32 mouse cellular contexts compared by ENCODE assay signal in the genomic region with DNA sequence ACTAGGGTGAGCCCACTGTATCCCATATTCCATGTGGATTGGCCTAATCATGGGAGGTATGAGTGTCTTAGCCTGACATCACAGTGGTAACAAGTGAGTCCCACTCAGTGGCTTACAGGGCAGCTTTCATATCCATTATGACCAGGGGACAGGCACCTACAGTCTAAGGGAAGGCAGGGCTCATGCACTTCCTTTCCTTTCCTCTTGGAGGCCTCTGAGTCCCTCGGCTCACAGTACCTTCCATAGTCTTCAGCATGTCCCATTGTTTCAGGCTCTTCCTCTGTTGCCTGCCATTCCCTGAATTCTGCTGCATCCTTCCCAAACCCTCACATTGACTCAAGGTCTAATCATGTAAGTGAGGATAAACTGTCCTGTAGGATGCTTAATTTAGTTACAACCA.
DNase-seq lines count a peak whose midpoint lies in the region; ATAC-seq and TF ChIP-seq lines count a peak whose summit lies in the region.
"Had no signal": no experiment of that assay in that cellular context is flagged by ENCODE, and none has a peak within 500 bp of the region (broad histone marks: within the 10 kb centered on the region; RNA-seq: fewer than 3 reads in every experiment).

No protein-coding gene starts in this region.

- 20% methylated on average over 1 of the region's 1 CpGs for WGBS in liver, embryonic 14.5 days (ENCODE audit: insufficient replicate concordance)

- H3K36me3 ChIP-seq in liver, embryonic 14.5 days (replicated peaks; ENCODE audit: control insufficient read depth, insufficient read depth, low read depth): no peaks in the 10 kb centered on the region
- H3K36me3 ChIP-seq: embryonic facial prominence, embryonic 10.5 days; embryonic facial prominence, embryonic 15.5 days; forebrain, embryonic 12.5 days; heart, embryonic 13.5 days; limb, embryonic 13.5 days; liver, embryonic 12.5 days; midbrain, embryonic 13.5 days; neural tube, embryonic 13.5 days had no signal

- 0 out of 2 replicates have a peak, but pooled peaks have one; percentile 11 for TF ChIP-seq CTCF in liver, embryonic 14.5 days (IDR thresholded peaks at IDR 0.05; ENCODE audit: low read depth)

- TF ChIP-seq EP300 in liver, embryonic 14.5 days (IDR thresholded peaks at IDR 0.05; ENCODE audit: low read depth): no peak

- no peak for ATAC-seq in liver, embryonic 14.5 days (ENCODE audit: insufficient read depth)
- 0 out of 2 replicates have a peak, but pooled peaks have one; percentile 34 for ATAC-seq in megakaryocyte-erythroid progenitor cell, adult 5-6 weeks (replicated peaks; ENCODE audit: low FRiP score, low TSS enrichment, poor library complexity, severe bottlenecking)
- ATAC-seq: liver, embryonic 12.5 days; midbrain, embryonic 13.5 days; Patski had no signal

- no peak for DNase-seq in liver, embryonic 14.5 days (ENCODE audit: low read depth in 3 of 3, low spot score in 3 of 3)
- DNase-seq in liver (no peak), ES-CJ7 (ENCODE audit: low read depth, low spot score) (peak; percentile 4), R1 (ENCODE audit: low read depth, low spot score) (peak; percentile 3)
- no peak for DNase-seq in frontal cortex, postnatal 10 days (ENCODE audit: low spot score in 2 of 2)
- no peak for DNase-seq in thymus, postnatal 10 days (ENCODE audit: low spot score in 2 of 2)
- DNase-seq: adrenal gland, adult 2 months; adrenal gland, postnatal 36 days; B cell, adult 2 months; cerebellum, adult 2 months; cerebellum, postnatal 14 days; gastrocnemius, postnatal 14 days; heart, adult 18-20 months; heart, postnatal 10 days; kidney, adult 18-20 months; kidney, postnatal 10 days; lung, adult 2 months; right cerebral cortex, postnatal 4 days; thymus, postnatal 25 days had no signal

- H3K4me2 ChIP-seq in liver, embryonic 14.5 days (ENCODE audit: low read depth): no peak overlapping the region
- H3K4me2 ChIP-seq: embryonic facial prominence, embryonic 15.5 days; forebrain, embryonic 12.5 days; heart, embryonic 13.5 days; hindbrain, embryonic 14.5 days; limb, embryonic 13.5 days; liver, embryonic 12.5 days; midbrain, embryonic 13.5 days; neural tube, embryonic 13.5 days had no signal

- H3K9ac ChIP-seq in liver, embryonic 14.5 days (replicated peaks): no peak overlapping the region
- H3K9ac ChIP-seq: embryonic facial prominence, embryonic 15.5 days; forebrain, embryonic 12.5 days; heart, embryonic 13.5 days; hindbrain, embryonic 14.5 days; limb, embryonic 13.5 days; liver, embryonic 12.5 days; midbrain, embryonic 13.5 days; neural tube, embryonic 13.5 days had no signal

- H3K27me3 ChIP-seq in liver, embryonic 14.5 days (ENCODE audit: control insufficient read depth, insufficient read depth, low read length): no peaks in the 10 kb centered on the region
- H3K27me3 ChIP-seq: embryonic facial prominence, embryonic 15.5 days; forebrain, embryonic 12.5 days; heart, embryonic 13.5 days; limb, embryonic 13.5 days; liver, embryonic 12.5 days; midbrain, embryonic 13.5 days; neural tube, embryonic 13.5 days; Patski had no signal

- no peaks in the 10 kb centered on the region for H3K9me3 ChIP-seq in liver, embryonic 14.5 days (ENCODE audit: control insufficient read depth, low read length)
- H3K9me3 ChIP-seq: embryonic facial prominence, embryonic 10.5 days; embryonic facial prominence, embryonic 15.5 days; forebrain, embryonic 12.5 days; heart, embryonic 13.5 days; limb, embryonic 13.5 days; liver, embryonic 12.5 days; megakaryocyte, embryonic 14.5 days; midbrain, embryonic 13.5 days; neural tube, embryonic 13.5 days had no signal

- H3K27ac ChIP-seq in liver, embryonic 14.5 days: no peak overlapping the region
- H3K27ac ChIP-seq: embryonic facial prominence, embryonic 10.5 days; embryonic facial prominence, embryonic 15.5 days; forebrain, embryonic 12.5 days; heart, embryonic 13.5 days; hindbrain, embryonic 14.5 days; left cerebral cortex, adult 2 months; limb, embryonic 13.5 days; liver, embryonic 12.5 days; midbrain, embryonic 13.5 days; neural tube, embryonic 13.5 days had no signal

- no peak overlapping the region for H3K4me3 ChIP-seq in liver, embryonic 14.5 days (ENCODE audit: insufficient read depth in 1 of 2, low read depth in 2 of 2, low read length in 2 of 2)
- H3K4me3 ChIP-seq: embryonic facial prominence, embryonic 10.5 days; embryonic facial prominence, embryonic 15.5 days; forebrain, embryonic 12.5 days; heart, embryonic 13.5 days; left cerebral cortex, adult 2 months; limb, embryonic 13.5 days; liver, embryonic 12.5 days; megakaryocyte, embryonic 14.5 days; midbrain, embryonic 13.5 days; neural tube, embryonic 13.5 days had no signal

- no peaks in the 10 kb centered on the region for H3K4me1 ChIP-seq in liver, embryonic 14.5 days (replicated peaks; ENCODE audit: control insufficient read depth in 2 of 2, insufficient read depth in 2 of 2, low read length in 1 of 2)
- H3K4me1 ChIP-seq: embryonic facial prominence, embryonic 10.5 days; embryonic facial prominence, embryonic 15.5 days; forebrain, embryonic 12.5 days; heart, embryonic 13.5 days; limb, embryonic 13.5 days; liver, embryonic 12.5 days had no signal

Comparison
In these comparisons a context has a peak if more than half of its experiments do, and no peak if none do; other contexts are left out.
1. DNase-seq: peak in ES-CJ7 (single experiment) and R1 (single experiment); none in liver, embryonic 14.5 days (0 of 3), liver (single experiment), frontal cortex, postnatal 10 days (0 of 2) and thymus, postnatal 10 days (0 of 2).